ENCODE assay signal across 7 mouse cellular contexts in the genomic region with DNA sequence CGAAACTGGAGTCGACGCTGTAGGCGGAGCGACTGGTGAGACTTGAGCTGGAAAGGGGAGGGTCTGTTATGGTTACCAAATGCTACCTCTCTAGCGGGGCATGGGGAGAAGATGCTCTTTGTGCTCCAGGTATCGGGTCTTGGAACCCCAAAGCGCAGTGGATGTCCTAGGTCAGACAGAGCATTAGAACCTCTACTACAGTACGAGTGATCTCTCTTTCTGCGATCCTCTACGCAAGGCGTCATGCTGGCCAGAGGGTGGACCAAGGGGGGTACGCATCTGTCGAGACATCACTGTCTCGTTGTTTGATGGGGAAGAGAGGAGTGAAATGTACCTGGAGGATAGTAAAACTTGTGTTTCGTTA. TPM values are rescaled to one million over a fixed set of nuclear protein-coding genes. Genes with fewer than 3 reads are reported as not detected.
DNase-seq lines count a peak whose midpoint lies in the region; ATAC-seq and TF ChIP-seq lines count a peak whose summit lies in the region.

No protein-coding gene starts in this region.

- peak overlapping the region; percentile 93 for H3K4me3 ChIP-seq in spleen, adult 2 months (ENCODE audit: extremely low read depth, insufficient read depth, insufficient read length)
- peak overlapping the region; percentile 91 for H3K4me3 ChIP-seq in forebrain, embryonic 14.5 days (ENCODE audit: low read depth, low read length)
- peak overlapping the region; percentile 92 for H3K4me3 ChIP-seq in liver, embryonic 13.5 days (replicated peaks)
- peak overlapping the region; percentile 82 for H3K4me3 ChIP-seq in stomach, embryonic 16.5 days (replicated peaks; ENCODE audit: low read length)

- H3K27ac ChIP-seq in spleen, adult 2 months (ENCODE audit: insufficient read depth, low read length), result peak overlapping the region; percentile 30; the same call in 1 of the 2 replicates
- peak overlapping the region; percentile 45; the same call in 1 of the 2 replicates for H3K27ac ChIP-seq in forebrain, embryonic 14.5 days (ENCODE audit: low read depth, low read length)
- H3K27ac ChIP-seq in liver, embryonic 13.5 days, result peak overlapping the region; percentile 51; the same call in 1 of the 2 replicates
- 0 out of 2 replicates have a peak overlapping the region, but pooled peaks have one; percentile 1 for H3K27ac ChIP-seq in stomach, embryonic 16.5 days (ENCODE audit: low read length)

- DNase-seq in spleen, adult 2 months (ENCODE audit: low read depth in 1 of 2, low spot score in 2 of 2), result no peak
- DNase-seq in spleen, postnatal 36 days (ENCODE audit: low spot score in 2 of 2), result no peak
- no peak for DNase-seq in forebrain, embryonic 14.5 days (ENCODE audit: low spot score)
- DNase-seq in liver, embryonic 13.5 days, result no peak
- no peak for DNase-seq in urinary bladder, postnatal 10 days (ENCODE audit: low spot score)
- DNase-seq in kidney, postnatal 36 days, result no peak

- peaks cover 3% of the 10 kb centered on the region for H3K36me3 ChIP-seq in spleen, adult 2 months (ENCODE audit: control insufficient read depth, insufficient read depth, low read length)
- peaks cover 32% of the 10 kb centered on the region for H3K36me3 ChIP-seq in forebrain, embryonic 14.5 days (ENCODE audit: control insufficient read depth, insufficient read depth, low read length)
- peaks cover 41% of the 10 kb centered on the region for H3K36me3 ChIP-seq in liver, embryonic 13.5 days
- H3K36me3 ChIP-seq in stomach, embryonic 16.5 days (ENCODE audit: control insufficient read depth, insufficient read depth, low read length), result peaks cover 6% of the 10 kb centered on the region; the same call in 1 of the 2 replicates

- ATAC-seq in forebrain, embryonic 14.5 days, result peak; percentile 61
- peak; percentile 45 for ATAC-seq in liver, embryonic 13.5 days (ENCODE audit: low read depth)
- 0 out of 2 replicates have a peak, but pooled peaks have one; percentile 4 for ATAC-seq in stomach, embryonic 16.5 days (ENCODE audit: insufficient read depth, low FRiP score)

- H3K4me2 ChIP-seq in forebrain, embryonic 14.5 days (ENCODE audit: low read length), result peak overlapping the region; percentile 94
- peak overlapping the region; percentile 86 for H3K4me2 ChIP-seq in liver, embryonic 13.5 days
- peak overlapping the region; percentile 92 for H3K4me2 ChIP-seq in stomach, embryonic 16.5 days (ENCODE audit: low read depth, low read length)

- no peaks in the 10 kb centered on the region for H3K9me3 ChIP-seq in forebrain, embryonic 14.5 days (replicated peaks; ENCODE audit: control insufficient read depth, low read length)
- H3K9me3 ChIP-seq in liver, embryonic 13.5 days (replicated peaks), result no peaks in the 10 kb centered on the region
- H3K9me3 ChIP-seq in stomach, embryonic 16.5 days (replicated peaks; ENCODE audit: control insufficient read depth, low read length), result no peaks in the 10 kb centered on the region

- no peak for TF ChIP-seq POLR2A in spleen, adult 2 months (IDR thresholded peaks at IDR 0.05; ENCODE audit: low read depth, low read length)

- H3K9ac ChIP-seq in forebrain, embryonic 14.5 days (ENCODE audit: low read length), result peak overlapping the region; percentile 81
- H3K9ac ChIP-seq in liver, embryonic 13.5 days, result peak overlapping the region; percentile 87
- H3K9ac ChIP-seq in stomach, embryonic 16.5 days (ENCODE audit: low read length), result peak overlapping the region; percentile 87

- TF ChIP-seq CTCF in spleen, adult 2 months (IDR thresholded peaks at IDR 0.05; ENCODE audit: extremely low read depth, insufficient read depth, insufficient read length, insufficient replicate concordance), result no peak

- no peaks in the 10 kb centered on the region for H3K27me3 ChIP-seq in spleen, adult 2 months (ENCODE audit: control insufficient read depth, insufficient read depth, low read length)
- no peaks in the 10 kb centered on the region for H3K27me3 ChIP-seq in forebrain, embryonic 14.5 days (replicated peaks; ENCODE audit: control insufficient read depth, insufficient read depth, low read length)
- no peaks in the 10 kb centered on the region for H3K27me3 ChIP-seq in liver, embryonic 13.5 days
- no peaks in the 10 kb centered on the region for H3K27me3 ChIP-seq in stomach, embryonic 16.5 days (ENCODE audit: control insufficient read depth, insufficient read depth, low read length)

- WGBS in spleen, adult 2 months, result under 1% methylated on average over 16 of the region's 16 CpGs
- 1% methylated on average over 16 of the region's 16 CpGs for WGBS in forebrain, embryonic 14.5 days
- under 1% methylated on average over 16 of the region's 16 CpGs for WGBS in liver, embryonic 13.5 days (ENCODE audit: insufficient replicate concordance)
- WGBS in stomach, embryonic 16.5 days, result under 1% methylated on average over 16 of the region's 16 CpGs

- peaks cover 4% of the 10 kb centered on the region; the same call in 1 of the 2 replicates for H3K4me1 ChIP-seq in spleen, adult 2 months (ENCODE audit: control insufficient read depth, insufficient read depth, insufficient read length)
- H3K4me1 ChIP-seq in forebrain, embryonic 14.5 days (ENCODE audit: control insufficient read depth, insufficient read depth, low read length), result peaks cover 17% of the 10 kb centered on the region
- H3K4me1 ChIP-seq in liver, embryonic 13.5 days (replicated peaks), result peaks cover 39% of the 10 kb centered on the region
- H3K4me1 ChIP-seq in stomach, embryonic 16.5 days (ENCODE audit: control insufficient read depth, insufficient read depth, low read length), result peaks cover 17% of the 10 kb centered on the region

RNA-seq across cellular contexts. Expression of a gene that starts 0.5 kb away (rescaled TPM):
- polyA plus RNA-seq in spleen, adult 2 months (2012; rRNA removed), result 28.7 and 32.1 TPM in 2 replicates
- 16.5 and 20.4 TPM in 2 replicates for polyA plus RNA-seq in forebrain, embryonic 14.5 days (2014; fragmentation: Nextera tagmentation; extraction: Ambion mirVana)
- 9.9 and 10.2 TPM in 2 replicates for polyA plus RNA-seq in liver, embryonic 13.5 days (2015; fragmentation: Nextera tagmentation; extraction: Ambion mirVana)
- 19.5 and 19.7 TPM in 2 replicates for polyA plus RNA-seq in stomach, embryonic 16.5 days (2015; fragmentation: Nextera tagmentation; extraction: Ambion mirVana)

RNA-seq across cellular contexts. Expression of a gene that starts 0.6 kb away (rescaled TPM):
- polyA plus RNA-seq in spleen, adult 2 months (2012; rRNA removed), result 19.9 and 26.7 TPM in 2 replicates
- 55.8 and 56.5 TPM in 2 replicates for polyA plus RNA-seq in forebrain, embryonic 14.5 days (2014; fragmentation: Nextera tagmentation; extraction: Ambion mirVana)
- 23.4 and 35.2 TPM in 2 replicates for polyA plus RNA-seq in liver, embryonic 13.5 days (2015; fragmentation: Nextera tagmentation; extraction: Ambion mirVana)
- 32.0 and 35.2 TPM in 2 replicates for polyA plus RNA-seq in stomach, embryonic 16.5 days (2015; fragmentation: Nextera tagmentation; extraction: Ambion mirVana)

RNA-seq across cellular contexts. Expression of a gene that starts 21.9 kb away (rescaled TPM):
- 0.19 and 0.54 TPM in 2 replicates for polyA plus RNA-seq in spleen, adult 2 months (2012; rRNA removed)
- 0.18 and 0.22 TPM in 2 replicates for polyA plus RNA-seq in forebrain, embryonic 14.5 days (2014; fragmentation: Nextera tagmentation; extraction: Ambion mirVana)
- polyA plus RNA-seq in liver, embryonic 13.5 days (2015; fragmentation: Nextera tagmentation; extraction: Ambion mirVana), result 3.0 and 3.2 TPM in 2 replicates
- 57.0 and 68.4 TPM in 2 replicates for polyA plus RNA-seq in stomach, embryonic 16.5 days (2015; fragmentation: Nextera tagmentation; extraction: Ambion mirVana)

RNA-seq across cellular contexts. Expression of a gene that starts 34.0 kb away (rescaled TPM):
- 5.7 and 8.0 TPM in 2 replicates for polyA plus RNA-seq in spleen, adult 2 months (2012; rRNA removed)
- polyA plus RNA-seq in forebrain, embryonic 14.5 days (2014; fragmentation: Nextera tagmentation; extraction: Ambion mirVana), result 0.52 and 1.6 TPM in 2 replicates
- 39.0 and 42.3 TPM in 2 replicates for polyA plus RNA-seq in liver, embryonic 13.5 days (2015; fragmentation: Nextera tagmentation; extraction: Ambion mirVana)
- 6.5 and 8.5 TPM in 2 replicates for polyA plus RNA-seq in stomach, embryonic 16.5 days (2015; fragmentation: Nextera tagmentation; extraction: Ambion mirVana)

RNA-seq across cellular contexts. Expression of a gene that starts 40.8 kb away (rescaled TPM):
- 2.5 and 2.8 TPM in 2 replicates for polyA plus RNA-seq in spleen, adult 2 months (2012; rRNA removed)
- 0.48 and 0.62 TPM in 2 replicates for polyA plus RNA-seq in forebrain, embryonic 14.5 days (2014; fragmentation: Nextera tagmentation; extraction: Ambion mirVana)
- polyA plus RNA-seq in liver, embryonic 13.5 days (2015; fragmentation: Nextera tagmentation; extraction: Ambion mirVana), result 0.23 and 0.25 TPM in 2 replicates
- 18.9 and 24.4 TPM in 2 replicates for polyA plus RNA-seq in stomach, embryonic 16.5 days (2015; fragmentation: Nextera tagmentation; extraction: Ambion mirVana)

Comparison
In these comparisons a context has a peak if more than half of its experiments do, and no peak if none do; other contexts are left out.
1. H3K27ac ChIP-seq: peak in every context shown above with its lines; median percentile 51 in liver, embryonic 13.5 days; 45 in forebrain, embryonic 14.5 days; 30 in spleen, adult 2 months; 1 in stomach, embryonic 16.5 days.
2. ATAC-seq: peak in every context shown above with its lines; median percentile 61 in forebrain, embryonic 14.5 days; 45 in liver, embryonic 13.5 days; 4 in stomach, embryonic 16.5 days.
3. RNA of a gene that starts 21.9 kb away (polyA plus RNA-seq): 57.0 to 68.4 TPM in stomach, embryonic 16.5 days; 3.0 to 3.2 TPM in liver, embryonic 13.5 days, 0.19 to 0.54 TPM in spleen, adult 2 months and 0.18 to 0.22 TPM in forebrain, embryonic 14.5 days; every median in the first group is over 10 times any median in the second.
4. Peak in every context shown above with its lines, with median percentiles within 50 percentile points of each other: H3K4me3 ChIP-seq, H3K4me2 ChIP-seq and H3K9ac ChIP-seq.